ENCODE assay signal across 8 mouse cellular contexts in the genomic region with DNA sequence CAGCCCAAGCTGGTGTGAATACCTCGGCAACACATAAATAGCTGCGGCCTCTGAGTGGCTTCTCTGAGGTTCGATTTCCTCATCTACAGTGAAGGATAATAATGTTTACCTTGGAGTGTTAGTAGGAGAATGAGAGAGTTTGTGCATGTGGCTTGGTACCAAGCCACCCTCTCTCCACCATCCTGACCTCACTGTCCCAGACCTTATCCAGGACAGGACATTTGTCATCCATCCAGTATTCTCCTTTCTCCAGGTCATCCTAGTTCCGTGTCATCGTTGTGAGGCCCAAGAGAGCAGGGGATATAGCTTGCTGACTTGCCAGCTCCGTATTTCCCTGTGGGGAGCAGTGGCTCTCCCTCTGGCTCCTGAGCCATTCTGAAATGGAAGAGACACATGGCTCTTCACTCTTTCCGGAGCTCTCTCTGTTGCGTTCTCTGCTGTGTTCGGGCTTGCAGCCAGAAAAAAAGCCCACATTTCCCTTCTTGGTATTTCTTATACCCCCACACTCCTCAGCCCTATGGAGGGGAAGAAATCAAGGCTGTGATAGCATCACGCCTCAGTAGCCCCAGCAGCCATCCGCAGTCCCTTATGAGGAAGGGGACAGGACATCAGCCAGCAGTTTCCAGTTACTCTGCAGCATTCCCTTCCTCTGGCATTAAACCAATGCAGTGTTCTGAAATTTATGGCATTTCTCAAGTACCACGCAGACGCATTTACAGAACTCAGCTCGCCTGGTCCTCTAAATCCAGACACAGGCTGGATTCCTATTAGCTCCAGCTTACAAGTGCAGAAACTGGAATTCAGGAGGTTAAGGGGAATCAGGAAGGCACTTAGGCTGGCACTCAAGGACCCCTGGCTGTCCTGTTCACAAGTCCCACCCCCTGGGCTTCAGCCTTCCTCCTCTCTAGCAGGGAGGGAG. TPM values are rescaled to one million over a fixed set of nuclear protein-coding genes. Genes with fewer than 3 reads are reported as not detected.
A peak's percentile ranks its signal among the peaks of the same experiment; 100 is the strongest.
DNase-seq lines count a peak whose midpoint lies in the region; ATAC-seq and TF ChIP-seq lines count a peak whose summit lies in the region.

No protein-coding gene starts in this region.

- peak overlapping the region; percentile 28 for H3K4me3 ChIP-seq in kidney, embryonic 16.5 days (ENCODE audit: low read length)
- no peak overlapping the region for H3K4me3 ChIP-seq in stomach, postnatal 0 days (ENCODE audit: low read depth, low read length)

- peak; percentile 71 for ATAC-seq in kidney, embryonic 16.5 days (ENCODE audit: low FRiP score, low TSS enrichment)
- ATAC-seq in megakaryocyte progenitor cell, adult 5-6 weeks (replicated peaks; ENCODE audit: poor library complexity) = peak; percentile 12; the same call in 1 of the 2 replicates
- peak; percentile 45 for ATAC-seq in stomach, postnatal 0 days (ENCODE audit: low FRiP score, low TSS enrichment)

- peak overlapping the region; percentile 87 for H3K27ac ChIP-seq in kidney, embryonic 16.5 days (ENCODE audit: low read length)
- peak overlapping the region; percentile 90 for H3K27ac ChIP-seq in stomach, postnatal 0 days (replicated peaks)

- H3K27me3 ChIP-seq in kidney, embryonic 16.5 days (ENCODE audit: insufficient read depth, low read length) = no peaks in the 10 kb centered on the region
- no peaks in the 10 kb centered on the region for H3K27me3 ChIP-seq in stomach, postnatal 0 days (ENCODE audit: control insufficient read depth, insufficient read depth, low read length)

- peak overlapping the region; percentile 58 for H3K9ac ChIP-seq in kidney, embryonic 16.5 days (replicated peaks; ENCODE audit: low read length)
- peak overlapping the region; percentile 56 for H3K9ac ChIP-seq in stomach, postnatal 0 days (ENCODE audit: low read length)

- H3K9me3 ChIP-seq in kidney, embryonic 16.5 days (ENCODE audit: low read length) = no peaks in the 10 kb centered on the region
- no peaks in the 10 kb centered on the region for H3K9me3 ChIP-seq in stomach, postnatal 0 days (ENCODE audit: control insufficient read depth, low read length)

- 5% methylated on average over 14 of the region's 14 CpGs for WGBS in kidney, embryonic 16.5 days
- WGBS in stomach, postnatal 0 days = 19% methylated on average over 14 of the region's 14 CpGs

- TF ChIP-seq CTCF in stomach, postnatal 0 days (IDR thresholded peaks at IDR 0.05; ENCODE audit: low read depth) = no peak

- peaks cover 43% of the 10 kb centered on the region for H3K4me1 ChIP-seq in kidney, embryonic 16.5 days (ENCODE audit: insufficient read depth, low read length)
- peaks cover 11% of the 10 kb centered on the region for H3K4me1 ChIP-seq in stomach, postnatal 0 days (replicated peaks; ENCODE audit: control insufficient read depth, insufficient read depth)

- H3K4me2 ChIP-seq in kidney, embryonic 16.5 days (replicated peaks; ENCODE audit: low read depth, low read length) = peak overlapping the region; percentile 52
- H3K4me2 ChIP-seq in stomach, postnatal 0 days (replicated peaks; ENCODE audit: low read depth) = peak overlapping the region; percentile 40

- TF ChIP-seq EP300 in stomach, postnatal 0 days (optimal IDR thresholded peaks at IDR 0.05) = no peak

- no peak for DNase-seq in kidney, adult 18-20 months
- peak; percentile 35 to 36 for DNase-seq in cerebellum, postnatal 25 days
- peak; percentile 16 for DNase-seq in gastrocnemius, adult 8-10 months (ENCODE audit: low spot score in 2 of 2)
- peak; percentile 40 to 53 for DNase-seq in layer of hippocampus, postnatal 10 days (ENCODE audit: low spot score in 2 of 2)
- no peak for DNase-seq in stomach, postnatal 0 days (ENCODE audit: low spot score)
- DNase-seq in ovary, postnatal 10 days (ENCODE audit: low spot score) = no peak

- no peaks in the 10 kb centered on the region for H3K36me3 ChIP-seq in kidney, embryonic 16.5 days (ENCODE audit: insufficient read depth, low read length)
- H3K36me3 ChIP-seq in stomach, postnatal 0 days (ENCODE audit: control insufficient read depth, insufficient read depth, low read length) = no peaks in the 10 kb centered on the region

RNA-seq across cellular contexts. Expression of gene Calm2, which starts 13.3 kb away (rescaled TPM):
- polyA plus RNA-seq in kidney, embryonic 16.5 days (2015; fragmentation: Nextera tagmentation; extraction: Ambion mirVana) = 1,041 and 1,124 TPM in 2 replicates
- total RNA-seq in gastrocnemius, adult 8-10 months (2022) = 100 to 1,000 TPM; 155 to 194 (median 178) TPM
- 1,000 to 10,000 TPM; 2,051 to 2,241 TPM for total RNA-seq in layer of hippocampus, postnatal 10 days (2021)
- 664 and 692 TPM in 2 replicates for total RNA-seq in megakaryocyte progenitor cell, adult 5-6 weeks (2015)
- total RNA-seq in megakaryocyte progenitor cell, adult 5-6 weeks (2017) = 1,536 and 1,800 TPM in 2 replicates
- polyA plus RNA-seq in stomach, postnatal 0 days (2015; fragmentation: Nextera tagmentation; extraction: Ambion mirVana) = 781 and 848 TPM in 2 replicates

RNA-seq across cellular contexts. Expression of gene Stpg4, which starts 32.5 kb away (rescaled TPM):
- polyA plus RNA-seq in kidney, embryonic 16.5 days (2015; fragmentation: Nextera tagmentation; extraction: Ambion mirVana) = 0.60 TPM in 1 of 2 replicates, not detected in the other
- not detected for total RNA-seq in gastrocnemius, adult 8-10 months (2022)
- total RNA-seq in layer of hippocampus, postnatal 10 days (2021) = not detected
- total RNA-seq in megakaryocyte progenitor cell, adult 5-6 weeks (2015) = 1.0 TPM in 1 of 2 replicates, not detected in the other
- not detected in 2 replicates for total RNA-seq in megakaryocyte progenitor cell, adult 5-6 weeks (2017)
- not detected in 2 replicates for polyA plus RNA-seq in stomach, postnatal 0 days (2015; fragmentation: Nextera tagmentation; extraction: Ambion mirVana)

Comparison
In these comparisons a context has a peak if more than half of its experiments do, and no peak if none do; other contexts are left out.
1. ATAC-seq: peak in every context shown above with its lines; median percentile 71 in kidney, embryonic 16.5 days; 45 in stomach, postnatal 0 days; 12 in megakaryocyte progenitor cell, adult 5-6 weeks.
2. DNase-seq: peak in cerebellum, postnatal 25 days (2 of 2), gastrocnemius, adult 8-10 months (2 of 2) and layer of hippocampus, postnatal 10 days (2 of 2); none in kidney, adult 18-20 months (single experiment), stomach, postnatal 0 days (single experiment) and ovary, postnatal 10 days (single experiment).